Mouse (Mus musculus) forebrain, postnatal 0 days (tissue): ENCODE data around the gene Tent5b. TPM values are rescaled to one million over a fixed set of nuclear protein-coding genes. Genes with fewer than 3 reads are reported as not detected.

Source experiments
- ATAC-seq: fragments of 200-750 bp; cut with Nextera tagmentation; 2 replicates; pipeline ENCODE4 v1.8.0; 2017; ENCODE audit warnings: mild to moderate bottlenecking, moderate library complexity
- DNase-seq: peaks from one replicate; pipeline ENCODE4 v3.0.0-alpha.2; 2015
- H3K27ac ChIP-seq: fragments of 300-500 bp; sonication (generic); 2 replicates; pipeline ENCODE4 v1.5.1; 2014; ENCODE audit warnings: low read depth, mild to moderate bottlenecking, antibody characterized with exemption, low read length, moderate library complexity, mixed read lengths
- H3K27me3 ChIP-seq: fragments of 300-500 bp; sonication (generic); 2 replicates; pipeline ENCODE4 v1.6.1; 2014; ENCODE audit warnings: mild to moderate bottlenecking, low read length, mixed read lengths; ENCODE audit not compliant: insufficient read depth
- H3K36me3 ChIP-seq: fragments of 300-500 bp; sonication (generic); 2 replicates; pipeline ENCODE4 v1.6.1; 2014; ENCODE audit warnings: mild to moderate bottlenecking, moderate library complexity; ENCODE audit not compliant: insufficient read depth
- H3K4me1 ChIP-seq: fragments of 300-500 bp; sonication (generic); 2 replicates; pipeline ENCODE4 v1.6.1; 2014; ENCODE audit warnings: antibody characterized with exemption; ENCODE audit not compliant: insufficient read depth
- H3K4me2 ChIP-seq: fragments of 300-500 bp; sonication (generic); 2 replicates; pipeline ENCODE4 v1.6.1; 2014; ENCODE audit warnings: low read depth, mild to moderate bottlenecking, moderate library complexity
- H3K4me3 ChIP-seq: fragments of 300-500 bp; sonication (generic); 2 replicates; pipeline ENCODE4 v1.5.1; 2014; ENCODE audit warnings: low read depth, low read length, mixed read lengths
- H3K9ac ChIP-seq: fragments of 300-500 bp; sonication (generic); 2 replicates; pipeline ENCODE4 v1.6.1; 2014; ENCODE audit warnings: mild to moderate bottlenecking
- H3K9me3 ChIP-seq: fragments of 300-500 bp; sonication (generic); 2 replicates; pipeline ENCODE4 v1.6.1; 2016; ENCODE audit warnings: low read length
- CTCF ChIP-seq: sonication (generic); IDR thresholded peaks from 2 replicates; pipeline ENCODE4 v1.5.1; 2016; ENCODE audit warnings: antibody characterized with exemption, control low read depth, low read depth
- WGBS: fragments of 180-500 bp; shearing (Covaris S2); extraction: QIAGEN DNeasy Blood & Tissue Kit; methylation state at CpG from one replicate; pipeline ENCODE4 v1.1.7; 2014; 5-methylcytosine and 5-hydroxymethylcytosine counted together
- polyA plus RNA-seq: library from polyadenylated mRNA; unstranded; fragments of >200 nt; fragmentation: Nextera tagmentation; extraction: Ambion mirVana; gene quantifications from 2 replicates; pipeline ENCODE4 v1.2.1, GENCODE M21; 2015
- total RNA-seq: library from RNA; depleted of rRNA; stranded (reverse); fragments of >200 nt; gene quantifications from 2 replicates; pipeline ENCODE4 v1.2.3, GENCODE M21; 2014; rRNA removed

Gene Tent5b
- total and polyA plus RNA-seq, 2 experiments from 2014 or later = 0.31 to 0.62 TPM

GRCm38 (mm10) chr4:133527788-133528187 is 47.9 kb downstream of the Tent5b start:
- DNase-seq = no peak
- no peak overlapping the region for H3K4me2 ChIP-seq
- TF ChIP-seq CTCF = no peak
- WGBS = 73% methylated on average over 16 of the region's 16 CpGs
- H3K4me1 ChIP-seq = no peaks in the 10 kb centered on the region
- peaks cover 36% of the 10 kb centered on the region for H3K36me3 ChIP-seq
- H3K9ac ChIP-seq = no peak overlapping the region
- ATAC-seq = no peak
- no peaks in the 10 kb centered on the region for H3K27me3 ChIP-seq
- no peak overlapping the region for H3K27ac ChIP-seq
- no peak overlapping the region for H3K4me3 ChIP-seq
- H3K9me3 ChIP-seq = no peaks in the 10 kb centered on the region

- no peak overlapping the region for H3K9ac ChIP-seq
- ATAC-seq = no peak
- H3K27me3 ChIP-seq = no peaks in the 10 kb centered on the region
- no peak for TF ChIP-seq CTCF
- peaks cover 67% of the 10 kb centered on the region for H3K36me3 ChIP-seq
- no peak overlapping the region for H3K27ac ChIP-seq
- no peak overlapping the region for H3K4me3 ChIP-seq
- H3K9me3 ChIP-seq = no peaks in the 10 kb centered on the region
- H3K4me2 ChIP-seq = no peak overlapping the region
- H3K4me1 ChIP-seq = no peaks in the 10 kb centered on the region
- DNase-seq = no peak
- WGBS = 91% methylated on average over 3 of the region's 3 CpGs
Measured at GRCm38 (mm10) chr4:133532777-133533176, 52.8 kb downstream of the Tent5b start.

GRCm38 (mm10) chr4:133536081-133536480 is 56.1 kb downstream of the Tent5b start:
- no peak for ATAC-seq
- Histone ChIP-seq H3K9ac (no peak overlapping the region), H3K9me3 (no peaks in the 10 kb centered on the region), H3K4me3 (no peak overlapping the region), H3K27ac (no peak overlapping the region), H3K4me2 (no peak overlapping the region), H3K27me3 (no peaks in the 10 kb centered on the region), H3K36me3 (peaks cover 74% of the 10 kb centered on the region), H3K4me1 (no peaks in the 10 kb centered on the region)
- 88% methylated on average over 3 of the region's 3 CpGs for WGBS
- TF ChIP-seq CTCF = no peak
- no peak for DNase-seq

GRCm38 (mm10) chr4:133536652-133537051 is 56.7 kb downstream of the Tent5b start:
- DNase-seq = no peak
- no peak for TF ChIP-seq CTCF
- no peaks in the 10 kb centered on the region for H3K4me1 ChIP-seq
- no peak overlapping the region for H3K4me3 ChIP-seq
- H3K9ac ChIP-seq = no peak overlapping the region
- no peaks in the 10 kb centered on the region for H3K27me3 ChIP-seq
- 93% methylated on average over 5 of the region's 5 CpGs for WGBS
- ATAC-seq = no peak
- H3K27ac ChIP-seq = no peak overlapping the region
- no peak overlapping the region for H3K4me2 ChIP-seq
- H3K9me3 ChIP-seq = no peaks in the 10 kb centered on the region
- H3K36me3 ChIP-seq = peaks cover 70% of the 10 kb centered on the region

Other genes with a start within 250 kb of the Tent5b start
- 4.7 and 7.2 TPM in 2 replicates for gene Map3k6, start 239.3 kb upstream of the Tent5b start, total RNA-seq
- 4.3 and 4.4 TPM in 2 replicates for gene Map3k6, start 239.3 kb upstream of the Tent5b start, polyA plus RNA-seq
- gene Sytl1, start 217.0 kb upstream of the Tent5b start, total RNA-seq = 0.69 TPM in 1 of 2 replicates, not detected in the other
- 0.14 and 0.52 TPM in 2 replicates for gene Sytl1, start 217.0 kb upstream of the Tent5b start, polyA plus RNA-seq
- 108 and 125 TPM in 2 replicates for gene Tmem222, start 202.3 kb upstream of the Tent5b start, total RNA-seq
- 146 and 157 TPM in 2 replicates for gene Tmem222, start 202.3 kb upstream of the Tent5b start, polyA plus RNA-seq
- gene Wdtc1, start 126.7 kb upstream of the Tent5b start, total RNA-seq = 35.5 and 43.9 TPM in 2 replicates
- gene Wdtc1, start 126.7 kb upstream of the Tent5b start, polyA plus RNA-seq = 13.0 and 16.3 TPM in 2 replicates
- gene Slc9a1, start 110.4 kb upstream of the Tent5b start, total RNA-seq = 9.7 and 16.0 TPM in 2 replicates
- 7.7 and 10.1 TPM in 2 replicates for gene Slc9a1, start 110.4 kb upstream of the Tent5b start, polyA plus RNA-seq
- gene Trnp1, start 18.4 kb downstream of the Tent5b start, total RNA-seq = 25.7 and 32.1 TPM in 2 replicates
- 14.3 and 17.7 TPM in 2 replicates for gene Trnp1, start 18.4 kb downstream of the Tent5b start, polyA plus RNA-seq
- gene Kdf1, start 38.8 kb downstream of the Tent5b start, total RNA-seq = 0.23 TPM in 1 of 2 replicates, not detected in the other
- gene Kdf1, start 38.8 kb downstream of the Tent5b start, polyA plus RNA-seq = 0.40 and 0.92 TPM in 2 replicates
- gene Nudc, start 65.9 kb downstream of the Tent5b start, total RNA-seq = 115 and 119 TPM in 2 replicates
- gene Nudc, start 65.9 kb downstream of the Tent5b start, polyA plus RNA-seq = 217 and 262 TPM in 2 replicates
- not detected in 2 replicates for gene Nr0b2, start 73.2 kb downstream of the Tent5b start, total RNA-seq
- not detected in 2 replicates for gene Nr0b2, start 73.2 kb downstream of the Tent5b start, polyA plus RNA-seq
- gene Gpatch3, start 94.6 kb downstream of the Tent5b start, total RNA-seq = 8.4 and 11.8 TPM in 2 replicates
- 4.2 and 5.4 TPM in 2 replicates for gene Gpatch3, start 94.6 kb downstream of the Tent5b start, polyA plus RNA-seq
- gene Gpn2, start 104.2 kb downstream of the Tent5b start, total RNA-seq = 18.5 and 20.5 TPM in 2 replicates
- gene Gpn2, start 104.2 kb downstream of the Tent5b start, polyA plus RNA-seq = 16.8 and 19.7 TPM in 2 replicates
- gene Sfn, start 122.0 kb downstream of the Tent5b start, total RNA-seq = 3.2 and 3.3 TPM in 2 replicates
- gene Sfn, start 122.0 kb downstream of the Tent5b start, polyA plus RNA-seq = 0.62 and 0.88 TPM in 2 replicates
- gene Zdhhc18, start 170.0 kb downstream of the Tent5b start, total RNA-seq = 14.8 and 21.2 TPM in 2 replicates
- 9.3 and 9.6 TPM in 2 replicates for gene Zdhhc18, start 170.0 kb downstream of the Tent5b start, polyA plus RNA-seq
- 9.5 and 12.0 TPM in 2 replicates for gene Pigv, start 192.5 kb downstream of the Tent5b start, total RNA-seq
- gene Pigv, start 192.5 kb downstream of the Tent5b start, polyA plus RNA-seq = 9.2 and 12.5 TPM in 2 replicates